Mouse (Mus musculus): Measurements from ENCODE around the gene Crocc2. TPM values are rescaled to one million over a fixed set of nuclear protein-coding genes. Genes with fewer than 3 reads are reported as not detected.
"Not testable (repeated sequence)": the region's sequence is repeated elsewhere in the genome, so short reads cannot be mapped to it uniquely, and the experiment has no call there.

The Crocc2 gene
- polyA plus RNA-seq, 2 experiments: 0.02 TPM; not detected in 1

DNA sequence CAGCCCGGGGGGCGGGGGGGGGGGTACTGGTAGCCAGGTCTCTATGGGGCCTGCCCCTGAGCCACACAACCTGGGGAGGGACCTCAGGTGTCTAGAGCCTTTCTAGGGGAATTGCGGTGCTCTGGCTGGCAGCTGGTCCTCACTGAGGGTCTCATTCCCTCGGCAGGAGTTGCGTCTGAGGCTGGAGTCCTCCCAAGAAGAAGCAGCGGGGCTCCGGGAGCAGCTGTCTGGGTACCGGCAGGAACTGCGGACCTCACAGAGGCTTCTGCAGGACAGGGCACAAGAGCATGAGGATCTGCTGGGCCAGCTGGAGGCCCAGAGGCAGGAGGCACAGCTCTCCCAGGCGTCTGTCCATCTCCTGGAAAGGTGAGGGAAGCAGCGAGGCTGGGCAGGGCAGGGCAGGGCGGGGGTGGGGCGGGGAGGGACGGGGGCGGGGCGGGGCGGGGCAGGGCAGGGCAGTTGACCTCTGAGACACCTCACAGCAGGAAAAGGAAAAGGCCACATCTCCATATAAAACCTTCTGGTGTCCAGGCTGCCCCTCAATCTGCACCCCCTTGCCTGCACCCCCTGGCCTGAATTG, 22.3 kb downstream of the Crocc2 start:
- DNase-seq (ENCODE audit: low read depth in 3 of 3, low spot score in 3 of 3): no peak
- Histone ChIP-seq H3K9ac (replicated peaks) (no peak overlapping the region), H3K36me3 (replicated peaks; ENCODE audit: control insufficient read depth, insufficient read depth, low read depth) (no peaks in the 10 kb centered on the region), H3K27me3 (ENCODE audit: control insufficient read depth, insufficient read depth, low read length) (peaks cover 3% of the 10 kb centered on the region), H3K4me3 (ENCODE audit: insufficient read depth in 1 of 2, low read depth in 2 of 2, low read length in 2 of 2) (no peak overlapping the region), H3K4me1 (replicated peaks; ENCODE audit: control insufficient read depth in 2 of 2, insufficient read depth in 2 of 2, low read length in 1 of 2) (no peaks in the 10 kb centered on the region), H3K4me2 (ENCODE audit: low read depth) (no peak overlapping the region), H3K27ac (no peak overlapping the region), H3K9me3 (ENCODE audit: control insufficient read depth, low read length) (no peaks in the 10 kb centered on the region)
- no peak for ATAC-seq (ENCODE audit: insufficient read depth)
- no peak for TF ChIP-seq EP300 (IDR thresholded peaks at IDR 0.05; ENCODE audit: low read depth)
- TF ChIP-seq CTCF (IDR thresholded peaks at IDR 0.05; ENCODE audit: low read depth): no peak
- WGBS (ENCODE audit: insufficient replicate concordance): 12% methylated on average over 13 of the region's 17 CpGs

DNA sequence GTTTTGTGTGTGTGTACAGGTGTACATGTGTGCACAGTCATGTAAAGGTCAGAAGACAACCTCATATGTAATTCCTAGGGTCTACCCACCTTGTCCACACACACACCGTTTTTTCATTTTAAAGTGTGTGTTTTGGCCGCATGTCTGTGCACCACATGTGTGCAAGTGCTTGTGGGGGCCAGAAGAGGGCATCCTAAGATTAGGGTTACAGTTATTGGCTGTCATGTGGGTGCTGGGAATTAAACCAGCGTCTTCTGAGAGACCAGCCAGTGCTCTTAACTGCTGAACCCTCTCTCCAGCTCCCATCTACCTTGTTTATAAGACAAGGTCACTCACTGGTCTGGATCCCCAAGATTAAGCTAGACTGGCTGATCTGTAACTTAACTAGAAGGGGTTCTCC, 26.4 kb downstream of the Crocc2 start:
- Histone ChIP-seq H3K9ac (replicated peaks) (no peak overlapping the region), H3K4me2 (ENCODE audit: low read depth) (no peak overlapping the region), H3K36me3 (replicated peaks; ENCODE audit: control insufficient read depth, insufficient read depth, low read depth) (no peaks in the 10 kb centered on the region), H3K4me3 (ENCODE audit: insufficient read depth in 1 of 2, low read depth in 2 of 2, low read length in 2 of 2) (no peak overlapping the region), H3K27me3 (ENCODE audit: control insufficient read depth, insufficient read depth, low read length) (peaks cover 3% of the 10 kb centered on the region), H3K27ac (no peak overlapping the region), H3K4me1 (replicated peaks; ENCODE audit: control insufficient read depth in 2 of 2, insufficient read depth in 2 of 2, low read length in 1 of 2) (no peaks in the 10 kb centered on the region), H3K9me3 (ENCODE audit: control insufficient read depth, low read length) (no peaks in the 10 kb centered on the region)
- 55% methylated on average over 3 of the region's 3 CpGs for WGBS (ENCODE audit: insufficient replicate concordance)
- no peak for DNase-seq (ENCODE audit: low read depth in 3 of 3, low spot score in 3 of 3)
- TF ChIP-seq EP300 (IDR thresholded peaks at IDR 0.05; ENCODE audit: low read depth) (no peak), CTCF (IDR thresholded peaks at IDR 0.05; ENCODE audit: low read depth) (no peak)
- no peak for ATAC-seq (ENCODE audit: insufficient read depth)

DNA sequence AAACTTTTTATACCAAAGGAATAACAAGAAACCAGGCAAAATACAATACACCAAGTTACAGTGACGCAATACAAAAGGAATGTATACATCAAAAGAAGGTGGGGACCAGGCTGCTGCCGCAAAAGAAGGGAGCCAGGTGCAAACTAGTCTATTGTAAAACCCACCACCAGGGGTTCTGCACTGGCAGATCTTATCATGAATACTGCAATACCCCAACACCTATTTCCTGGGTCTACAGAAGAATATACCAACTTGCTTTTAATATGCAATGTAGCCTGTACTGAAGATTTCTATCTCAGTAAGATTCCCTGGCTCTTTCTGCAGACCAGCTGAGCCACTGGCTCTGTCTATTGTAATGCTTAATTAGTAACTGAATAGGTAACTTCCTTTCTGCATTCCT, 28.9 kb downstream of the Crocc2 start:
- H3K4me2 ChIP-seq (ENCODE audit: low read depth); H3K4me1 ChIP-seq (replicated peaks; ENCODE audit: control insufficient read depth in 2 of 2, insufficient read depth in 2 of 2, low read length in 1 of 2); H3K4me3 ChIP-seq (ENCODE audit: insufficient read depth in 1 of 2, low read depth in 2 of 2, low read length in 2 of 2); H3K27me3 ChIP-seq (ENCODE audit: control insufficient read depth, insufficient read depth, low read length); H3K27ac ChIP-seq; H3K9me3 ChIP-seq (ENCODE audit: control insufficient read depth, low read length); H3K9ac ChIP-seq (replicated peaks); ATAC-seq (ENCODE audit: insufficient read depth); DNase-seq (ENCODE audit: low read depth in 3 of 3, low spot score in 3 of 3); H3K36me3 ChIP-seq (replicated peaks; ENCODE audit: control insufficient read depth, insufficient read depth, low read depth): not testable (repeated sequence)
- 77% methylated on average over 2 of the region's 2 CpGs for WGBS (ENCODE audit: insufficient replicate concordance)

DNA sequence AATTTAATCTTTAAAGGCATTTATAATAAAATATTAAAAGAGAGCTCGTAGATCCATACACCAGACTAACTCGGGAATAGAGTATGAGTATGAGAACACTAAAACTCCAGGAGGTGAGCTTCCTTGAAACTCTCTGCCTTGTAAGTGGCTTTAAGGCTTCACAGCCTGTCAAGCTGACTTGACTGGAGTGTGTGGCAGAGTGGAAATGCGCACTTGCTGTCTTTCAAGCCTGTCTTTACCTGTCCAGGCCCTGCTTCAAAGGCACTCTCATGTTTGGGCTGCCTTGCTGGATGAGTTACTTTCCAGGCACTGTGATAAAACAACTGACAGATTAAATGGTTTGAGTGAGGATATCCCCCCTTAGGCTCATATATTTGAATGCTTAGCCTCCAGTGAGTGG, 29.4 kb downstream of the Crocc2 start:
- H3K4me3 ChIP-seq (ENCODE audit: insufficient read depth in 1 of 2, low read depth in 2 of 2, low read length in 2 of 2): no peak overlapping the region
- no peak for DNase-seq (ENCODE audit: low read depth in 3 of 3, low spot score in 3 of 3)
- H3K4me2 ChIP-seq (ENCODE audit: low read depth): no peak overlapping the region
- no peaks in the 10 kb centered on the region for H3K27me3 ChIP-seq (ENCODE audit: control insufficient read depth, insufficient read depth, low read length)
- no peak overlapping the region for H3K9ac ChIP-seq (replicated peaks)
- no peaks in the 10 kb centered on the region for H3K4me1 ChIP-seq (replicated peaks; ENCODE audit: control insufficient read depth in 2 of 2, insufficient read depth in 2 of 2, low read length in 1 of 2)
- ATAC-seq (ENCODE audit: insufficient read depth): no peak
- TF ChIP-seq EP300 (IDR thresholded peaks at IDR 0.05; ENCODE audit: low read depth): no peak
- TF ChIP-seq CTCF (IDR thresholded peaks at IDR 0.05; ENCODE audit: low read depth): no peak
- no peaks in the 10 kb centered on the region for H3K36me3 ChIP-seq (replicated peaks; ENCODE audit: control insufficient read depth, insufficient read depth, low read depth)
- 55% methylated on average over 3 of the region's 3 CpGs for WGBS (ENCODE audit: insufficient replicate concordance)
- H3K27ac ChIP-seq: no peak overlapping the region
- H3K9me3 ChIP-seq (ENCODE audit: control insufficient read depth, low read length): no peaks in the 10 kb centered on the region

DNA sequence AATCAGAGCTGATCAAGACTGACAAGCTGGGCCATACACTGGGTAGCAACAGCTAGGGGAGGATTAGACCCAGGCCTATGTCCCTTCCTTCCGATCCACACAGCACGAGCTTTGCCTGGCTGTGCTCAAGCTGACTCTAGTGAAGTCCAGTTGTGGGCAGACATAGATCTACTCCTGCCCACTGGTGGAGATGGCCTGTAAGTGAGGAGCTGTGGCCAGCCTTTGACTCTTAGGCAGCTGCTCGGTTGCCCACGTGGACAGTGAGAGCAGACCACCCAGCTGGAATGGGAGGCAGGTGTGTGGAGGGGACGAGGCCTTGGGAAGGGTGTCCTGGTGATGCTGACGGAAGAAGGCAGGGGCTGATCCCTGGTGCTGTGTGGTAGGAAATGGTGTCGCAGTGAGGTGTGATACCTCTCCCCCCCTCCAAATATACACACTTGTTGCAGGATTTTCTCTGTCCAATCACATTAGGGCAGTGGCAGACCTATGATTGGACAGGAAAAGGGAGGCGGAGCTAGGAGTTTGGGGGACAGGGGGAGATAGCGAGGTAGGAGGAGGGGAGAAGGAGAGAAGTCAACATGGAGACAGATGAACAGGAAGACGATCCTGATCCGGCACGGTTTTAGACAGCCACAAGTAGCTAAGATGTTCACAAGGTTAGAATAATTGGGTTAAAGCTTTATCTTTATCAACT, 37.9 kb downstream of the Crocc2 start:
- Histone ChIP-seq H3K9ac (replicated peaks) (no peak overlapping the region), H3K27me3 (ENCODE audit: control insufficient read depth, insufficient read depth, low read length) (no peaks in the 10 kb centered on the region), H3K36me3 (replicated peaks; ENCODE audit: control insufficient read depth, insufficient read depth, low read depth) (no peaks in the 10 kb centered on the region), H3K9me3 (ENCODE audit: control insufficient read depth, low read length) (no peaks in the 10 kb centered on the region), H3K4me2 (ENCODE audit: low read depth) (no peak overlapping the region), H3K27ac (no peak overlapping the region), H3K4me1 (replicated peaks; ENCODE audit: control insufficient read depth in 2 of 2, insufficient read depth in 2 of 2, low read length in 1 of 2) (no peaks in the 10 kb centered on the region), H3K4me3 (ENCODE audit: insufficient read depth in 1 of 2, low read depth in 2 of 2, low read length in 2 of 2) (no peak overlapping the region)
- DNase-seq (ENCODE audit: low read depth in 3 of 3, low spot score in 3 of 3) (no peak), ATAC-seq (ENCODE audit: insufficient read depth) (no peak)
- 55% methylated on average over 12 of the region's 12 CpGs for WGBS (ENCODE audit: insufficient replicate concordance)
- TF ChIP-seq EP300 (IDR thresholded peaks at IDR 0.05; ENCODE audit: low read depth): no peak
